Mouse (Mus musculus) embryonic facial prominence, embryonic 12.5 days (tissue): Measurements from ENCODE around the gene Patz1. TPM values are rescaled to one million over a fixed set of nuclear protein-coding genes. Genes with fewer than 3 reads are reported as not detected.

Source experiments
- ATAC-seq: fragments of 200-750 bp; cut with Nextera tagmentation; 2 replicates; pipeline ENCODE4 v1.8.0; 2017; ENCODE audit not compliant: insufficient number of reproducible peaks, insufficient read depth, low FRiP score, low TSS enrichment
- H3K27ac ChIP-seq: fragments of 300-500 bp; sonication (generic); 2 replicates; pipeline ENCODE4 v1.5.1; 2016; ENCODE audit warnings: mild to moderate bottlenecking
- H3K27me3 ChIP-seq: fragments of 300-500 bp; sonication (generic); 2 replicates; pipeline ENCODE4 v1.6.1; 2016; ENCODE audit warnings: mild to moderate bottlenecking, moderate library complexity
- H3K36me3 ChIP-seq: fragments of 300-500 bp; sonication (generic); 2 replicates; pipeline ENCODE4 v1.6.1; 2016; ENCODE audit warnings: mild to moderate bottlenecking
- H3K4me1 ChIP-seq: fragments of 300-500 bp; sonication (generic); 2 replicates; pipeline ENCODE4 v1.6.1; 2016
- H3K4me2 ChIP-seq: fragments of 300-500 bp; sonication (generic); replicated peaks from 2 replicates; pipeline ENCODE4 v1.6.1; 2016; ENCODE audit warnings: mild to moderate bottlenecking, moderate library complexity
- H3K4me3 ChIP-seq: fragments of 300-500 bp; sonication (generic); 2 replicates; pipeline ENCODE4 v1.5.1; 2016; ENCODE audit warnings: mild to moderate bottlenecking
- H3K9ac ChIP-seq: fragments of 300-500 bp; sonication (generic); 2 replicates; pipeline ENCODE4 v1.6.1; 2016; ENCODE audit warnings: mild to moderate bottlenecking, moderate library complexity
- H3K9me3 ChIP-seq: fragments of 300-500 bp; sonication (generic); 2 replicates; pipeline ENCODE4 v1.6.1; 2016; ENCODE audit warnings: mild to moderate bottlenecking, moderate library complexity
- WGBS: fragments of 180-500 bp; shearing (Covaris S2); methylation state at CpG from one replicate; pipeline ENCODE4 v1.1.7; 2016; 5-methylcytosine and 5-hydroxymethylcytosine counted together
- polyA plus RNA-seq: library from polyadenylated mRNA; unstranded; fragments of >200 nt; fragmentation: Nextera tagmentation; extraction: Ambion mirVana; gene quantifications from 2 replicates; pipeline ENCODE4 v1.2.1, GENCODE M21; 2016

Patz1 gene
- polyA plus RNA-seq, 1 experiment from 2014 or later, result 84.3 TPM

GRCm38 (mm10) chr11:3293361-3293760 is 4.7 kb downstream of the Patz1 start:
- H3K9me3 ChIP-seq, result no peaks in the 10 kb centered on the region
- H3K4me2 ChIP-seq, result peak overlapping the region; percentile 98
- no peak for ATAC-seq
- H3K27me3 ChIP-seq, result no peaks in the 10 kb centered on the region
- peaks cover 38% of the 10 kb centered on the region for H3K4me1 ChIP-seq
- H3K4me3 ChIP-seq, result peak overlapping the region; percentile 85
- peak overlapping the region; percentile 100 for H3K27ac ChIP-seq
- WGBS, result 37% methylated on average over 4 of the region's 4 CpGs
- H3K9ac ChIP-seq, result peak overlapping the region; percentile 96
- H3K36me3 ChIP-seq, result peaks cover 51% of the 10 kb centered on the region

- Histone ChIP-seq H3K4me3 (peak overlapping the region; percentile 85; the same call in 1 of the 2 replicates), H3K9ac (0 out of 2 replicates have a peak overlapping the region, but pooled peaks have one; percentile 96), H3K9me3 (no peaks in the 10 kb centered on the region), H3K4me2 (peak overlapping the region; percentile 98), H3K27ac (no peak overlapping the region), H3K4me1 (peaks cover 38% of the 10 kb centered on the region), H3K27me3 (no peaks in the 10 kb centered on the region), H3K36me3 (peaks cover 64% of the 10 kb centered on the region)
- 92% methylated on average over 2 of the region's 2 CpGs for WGBS
- ATAC-seq, result no peak
These were observed 6.0 kb downstream of the Patz1 start for GRCm38 (mm10) chr11:3294641-3295040.

GRCm38 (mm10) chr11:3296056-3296455 is 7.4 kb downstream of the Patz1 start:
- 0 out of 2 replicates have a peak overlapping the region, but pooled peaks have one; percentile 1 for H3K4me2 ChIP-seq
- H3K36me3 ChIP-seq, result peaks cover 78% of the 10 kb centered on the region
- no peaks in the 10 kb centered on the region for H3K9me3 ChIP-seq
- 72% methylated on average over 5 of the region's 5 CpGs for WGBS
- H3K27me3 ChIP-seq, result no peaks in the 10 kb centered on the region
- H3K4me3 ChIP-seq, result no peak overlapping the region
- H3K9ac ChIP-seq, result 0 out of 2 replicates have a peak overlapping the region, but pooled peaks have one; percentile 17
- H3K27ac ChIP-seq, result no peak overlapping the region
- peaks cover 38% of the 10 kb centered on the region for H3K4me1 ChIP-seq
- no peak for ATAC-seq

GRCm38 (mm10) chr11:3297871-3298812 is 9.5 kb downstream of the Patz1 start:
- Histone ChIP-seq H3K4me2 (no peak overlapping the region), H3K36me3 (peaks cover 98% of the 10 kb centered on the region), H3K27ac (no peak overlapping the region), H3K27me3 (no peaks in the 10 kb centered on the region), H3K9me3 (no peaks in the 10 kb centered on the region), H3K4me1 (peaks cover 31% of the 10 kb centered on the region), H3K9ac (no peak overlapping the region), H3K4me3 (no peak overlapping the region)
- ATAC-seq, result no peak
- 88% methylated on average over 10 of the region's 10 CpGs for WGBS

GRCm38 (mm10) chr11:3298813-3299185 is 10.1 kb downstream of the Patz1 start:
- Histone ChIP-seq H3K27ac (no peak overlapping the region), H3K4me1 (peaks cover 24% of the 10 kb centered on the region), H3K4me3 (no peak overlapping the region), H3K36me3 (peaks cover 98% of the 10 kb centered on the region), H3K27me3 (no peaks in the 10 kb centered on the region), H3K9ac (no peak overlapping the region), H3K4me2 (no peak overlapping the region), H3K9me3 (no peaks in the 10 kb centered on the region)
- ATAC-seq, result no peak
- 91% methylated on average over 14 of the region's 14 CpGs for WGBS

GRCm38 (mm10) chr11:3301075-3301474 is 12.4 kb downstream of the Patz1 start:
- ATAC-seq, result no peak
- Histone ChIP-seq H3K4me2 (no peak overlapping the region), H3K9me3 (no peaks in the 10 kb centered on the region), H3K4me3 (no peak overlapping the region), H3K4me1 (0 out of 2 replicates have a peak, but pooled peaks cover 8% of the 10 kb centered on the region), H3K27me3 (no peaks in the 10 kb centered on the region), H3K9ac (no peak overlapping the region), H3K36me3 (peaks cover 95% of the 10 kb centered on the region), H3K27ac (no peak overlapping the region)
- 91% methylated on average over 5 of the region's 5 CpGs for WGBS

GRCm38 (mm10) chr11:3302385-3302784 is 13.7 kb downstream of the Patz1 start:
- no peaks in the 10 kb centered on the region for H3K27me3 ChIP-seq
- no peak for ATAC-seq
- no peak overlapping the region for H3K27ac ChIP-seq
- peaks cover 95% of the 10 kb centered on the region for H3K36me3 ChIP-seq
- no peak overlapping the region for H3K4me3 ChIP-seq
- WGBS, result 87% methylated on average over 4 of the region's 4 CpGs
- no peak overlapping the region for H3K4me2 ChIP-seq
- H3K9ac ChIP-seq, result no peak overlapping the region
- no peaks in the 10 kb centered on the region for H3K9me3 ChIP-seq
- no peaks in the 10 kb centered on the region for H3K4me1 ChIP-seq

- no peaks in the 10 kb centered on the region for H3K4me1 ChIP-seq
- H3K9me3 ChIP-seq, result no peaks in the 10 kb centered on the region
- H3K27ac ChIP-seq, result no peak overlapping the region
- WGBS, result 85% methylated on average over 4 of the region's 4 CpGs
- no peak overlapping the region for H3K9ac ChIP-seq
- no peaks in the 10 kb centered on the region for H3K27me3 ChIP-seq
- H3K36me3 ChIP-seq, result peaks cover 95% of the 10 kb centered on the region
- H3K4me2 ChIP-seq, result no peak overlapping the region
- ATAC-seq, result no peak
- H3K4me3 ChIP-seq, result no peak overlapping the region
These were observed 14.1 kb downstream of the Patz1 start for GRCm38 (mm10) chr11:3302792-3303191.

- Histone ChIP-seq H3K4me3 (no peak overlapping the region), H3K9me3 (no peaks in the 10 kb centered on the region), H3K27ac (no peak overlapping the region), H3K27me3 (no peaks in the 10 kb centered on the region), H3K4me2 (no peak overlapping the region), H3K9ac (no peak overlapping the region), H3K4me1 (no peaks in the 10 kb centered on the region), H3K36me3 (peaks cover 95% of the 10 kb centered on the region)
- WGBS, result 95% methylated on average over 4 of the region's 4 CpGs
- ATAC-seq, result no peak
These were observed 17.1 kb downstream of the Patz1 start for GRCm38 (mm10) chr11:3305821-3306220.

GRCm38 (mm10) chr11:3307875-3308274 is 19.2 kb downstream of the Patz1 start:
- Histone ChIP-seq H3K9me3 (no peaks in the 10 kb centered on the region), H3K36me3 (peaks cover 89% of the 10 kb centered on the region), H3K4me3 (no peak overlapping the region), H3K9ac (no peak overlapping the region), H3K4me2 (no peak overlapping the region), H3K27me3 (no peaks in the 10 kb centered on the region), H3K27ac (no peak overlapping the region), H3K4me1 (no peaks in the 10 kb centered on the region)
- WGBS, result 96% methylated on average over 3 of the region's 3 CpGs
- no peak for ATAC-seq

- WGBS, result 89% methylated on average over 4 of the region's 4 CpGs
- no peak for ATAC-seq
- H3K27me3 ChIP-seq, result no peaks in the 10 kb centered on the region
These were observed 21.2 kb downstream of the Patz1 start for GRCm38 (mm10) chr11:3309884-3310283.

More at GRCm38 (mm10) chr11:3309884-3310283, 21.2 kb downstream of the Patz1 start:
- peaks cover 75% of the 10 kb centered on the region for H3K36me3 ChIP-seq
- H3K9me3 ChIP-seq, result no peaks in the 10 kb centered on the region
- H3K9ac ChIP-seq, result no peak overlapping the region
- H3K4me2 ChIP-seq, result no peak overlapping the region
- no peak overlapping the region for H3K4me3 ChIP-seq
- no peak overlapping the region for H3K27ac ChIP-seq
- H3K4me1 ChIP-seq, result no peaks in the 10 kb centered on the region
